Mouse (Mus musculus) megakaryocyte, embryonic 14.5 days (primary cell): ENCODE measurements around the gene 6030452D12Rik.

Experiments
- FLI1 ChIP-seq: IDR thresholded peaks from 2 replicates; pipeline ENCODE4 v1.6.1; 2012; ENCODE audit warnings: low read length, inconsistent platforms, mixed read lengths
- GATA1 ChIP-seq: IDR thresholded peaks from 3 replicates; pipeline ENCODE4 v1.6.1; 2012; ENCODE audit warnings: mixed read lengths, low read length, inconsistent platforms, borderline replicate concordance

- TF ChIP-seq GATA1 (no peak), FLI1 (no peak)
These were observed 10.8 kb downstream of the 6030452D12Rik start for GRCm38 (mm10) chr8:106511065-106511501.
